Comparison of ENCODE assay signal across 8 mouse cellular contexts in genomic region chr14:15437501-15437941, GRCm38 (mm10). TPM values are rescaled to one million over a fixed set of nuclear protein-coding genes. Genes with fewer than 3 reads are reported as not detected.
DNase-seq lines count a peak whose midpoint lies in the region; ATAC-seq and TF ChIP-seq lines count a peak whose summit lies in the region.

No protein-coding gene starts in this region.

- no peak overlapping the region for H3K27ac ChIP-seq in ES-E14 (ENCODE audit: insufficient read depth, low read depth, low read length, poor library complexity, severe bottlenecking)
- no peak overlapping the region for H3K27ac ChIP-seq in forebrain, embryonic 10.5 days
- no peak overlapping the region for H3K27ac ChIP-seq in limb, embryonic 13.5 days

- peak overlapping the region; percentile 6 to 73; a peak in 2 of 4 replicates for H3K4me3 ChIP-seq in ES-E14 (ENCODE audit: insufficient read depth in 1 of 2, low read depth in 1 of 2, low read length in 2 of 2, poor library complexity in 1 of 2, severe bottlenecking in 1 of 2)
- H3K4me3 ChIP-seq in forebrain, embryonic 10.5 days = peak overlapping the region; percentile 66
- H3K4me3 ChIP-seq in limb, embryonic 13.5 days = peak overlapping the region; percentile 62

- in situ Hi-C loops in ES-E14 (cut with MboI; ENCODE audit: low sequenced_read_pairs in 2 of 2, unreplicated experiment in 2 of 2) = no loop called here

- no peak for ATAC-seq in limb, embryonic 13.5 days (ENCODE audit: low FRiP score, low read depth)
- no peak for ATAC-seq in monocyte, adult 5-6 weeks (replicated peaks; ENCODE audit: insufficient number of reproducible peaks, low FRiP score, low TSS enrichment, poor library complexity, severe bottlenecking)

- peak overlapping the region; percentile 97 for H3K4me2 ChIP-seq in limb, embryonic 13.5 days (replicated peaks)

- peaks cover 45% of the 10 kb centered on the region for H3K27me3 ChIP-seq in forebrain, embryonic 10.5 days (ENCODE audit: poor library complexity, severe bottlenecking)
- H3K27me3 ChIP-seq in limb, embryonic 13.5 days = peaks cover 38% of the 10 kb centered on the region

- H3K9ac ChIP-seq in ES-E14 (ENCODE audit: insufficient read depth, low read depth, low read length, poor library complexity, severe bottlenecking) = no peak overlapping the region
- H3K9ac ChIP-seq in limb, embryonic 13.5 days = peak overlapping the region; percentile 66; the same call in 1 of the 2 replicates

- DNase-seq in ES-E14 (ENCODE audit: low read depth, low spot score) = no peak
- peak; percentile 87 for DNase-seq in brain, adult 2 months (ENCODE audit: low read depth, low spot score)
- DNase-seq in forebrain, embryonic 10.5 days (ENCODE audit: extremely low spot score, low spot score) = peak; percentile 15
- DNase-seq in heart, postnatal 4 days = peak; percentile 17
- DNase-seq in right cerebral cortex, adult 2 months (ENCODE audit: low spot score in 2 of 2) = peak; percentile 47 to 54
- DNase-seq in spleen, postnatal 14 days (ENCODE audit: low spot score in 2 of 2) = no peak

- no peaks in the 10 kb centered on the region for H3K36me3 ChIP-seq in ES-E14 (ENCODE audit: control insufficient read depth, insufficient read depth, low read length, poor library complexity, severe bottlenecking)
- no peaks in the 10 kb centered on the region for H3K36me3 ChIP-seq in forebrain, embryonic 10.5 days (replicated peaks)
- H3K36me3 ChIP-seq in limb, embryonic 13.5 days = no peaks in the 10 kb centered on the region

- WGBS in forebrain, embryonic 10.5 days = 3% methylated on average over 15 of the region's 15 CpGs
- WGBS in limb, embryonic 13.5 days = 2% methylated on average over 15 of the region's 15 CpGs

- no peaks in the 10 kb centered on the region for H3K9me3 ChIP-seq in ES-E14 (ENCODE audit: control insufficient read depth, insufficient read depth, low read depth, low read length)
- no peaks in the 10 kb centered on the region for H3K9me3 ChIP-seq in forebrain, embryonic 10.5 days
- no peaks in the 10 kb centered on the region for H3K9me3 ChIP-seq in limb, embryonic 13.5 days

- H3K4me1 ChIP-seq in ES-E14 (ENCODE audit: control insufficient read depth in 2 of 2, insufficient read depth in 2 of 2, low read length in 2 of 2, poor library complexity in 1 of 2) = no peaks in the 10 kb centered on the region
- peaks cover 21% of the 10 kb centered on the region for H3K4me1 ChIP-seq in forebrain, embryonic 10.5 days
- peaks cover 13% of the 10 kb centered on the region for H3K4me1 ChIP-seq in limb, embryonic 13.5 days

TF ChIP-seq in ES-E14, 5 proteins besides CTCF, POLR2A, EP300 and RAD21:
- TF ChIP-seq CHD2 (IDR thresholded peaks at IDR 0.05; ENCODE audit: low read depth, low read length) = no peak
- no peak for TF ChIP-seq ZC3H11A (IDR thresholded peaks at IDR 0.05; ENCODE audit: borderline replicate concordance, low read depth, low read length)
- TF ChIP-seq ZNF384 (IDR thresholded peaks at IDR 0.05; ENCODE audit: low read depth, low read length) = no peak
- TF ChIP-seq MAFK (IDR thresholded peaks at IDR 0.05; ENCODE audit: insufficient read depth, low read depth, low read length) = no peak
- TF ChIP-seq HCFC1 (IDR thresholded peaks at IDR 0.05; ENCODE audit: borderline replicate concordance, insufficient read depth, low read length) = no peak

RNA-seq across cellular contexts. Expression of gene Lrrc3b, which starts 1.3 kb away (rescaled TPM):
- 0.48 and 0.80 TPM in 2 replicates for total RNA-seq in ES-E14 (2012; rRNA removed)
- 0.92 and 1.7 TPM in 2 replicates for polyA plus RNA-seq in forebrain, embryonic 10.5 days (2016; fragmentation: Nextera tagmentation; extraction: Ambion mirVana)
- total RNA-seq in heart, postnatal 4 days (2021) = 10 to 100 TPM; 13.9 to 16.2 TPM
- polyA plus RNA-seq in limb, embryonic 13.5 days (2015; fragmentation: Nextera tagmentation; extraction: Ambion mirVana) = 2.1 and 2.8 TPM in 2 replicates
- not detected in 3 replicates for total RNA-seq in monocyte, adult 5-6 weeks (2017)

Comparison
In these comparisons a context has a peak if more than half of its experiments do, and no peak if none do; other contexts are left out.
1. DNase-seq: peak in brain, adult 2 months (single experiment), forebrain, embryonic 10.5 days (single experiment), heart, postnatal 4 days (single experiment) and right cerebral cortex, adult 2 months (2 of 2); none in ES-E14 (single experiment) and spleen, postnatal 14 days (0 of 2).
2. Peak in every context shown above with its lines, with median percentiles within 50 percentile points of each other: H3K4me3 ChIP-seq.